Mouse (Mus musculus) heart, postnatal 14 days (tissue): ENCODE results near the gene Ahdc1. TPM values are rescaled to one million over a fixed set of nuclear protein-coding genes. Genes with fewer than 3 reads are reported as not detected.

Experiments
- DNase-seq, 2 experiments: peaks; one replicate each; pipeline ENCODE4 v3.0.0; 2021 to 2022
- intact Hi-C: fragments of 180-260 bp; cut with DNase I; formaldehyde crosslinking; loops from one replicate; pipeline ENCODE4 v1.15.1; 2025
- total RNA-seq, 2 experiments: library from RNA; stranded (reverse); gene quantifications; 2 replicates each; pipeline ENCODE4 v1.2.3; 2021

Ahdc1 gene
- total RNA-seq, 2 experiments from 2014 or later = 55.2 to 59.1 TPM

DNA sequence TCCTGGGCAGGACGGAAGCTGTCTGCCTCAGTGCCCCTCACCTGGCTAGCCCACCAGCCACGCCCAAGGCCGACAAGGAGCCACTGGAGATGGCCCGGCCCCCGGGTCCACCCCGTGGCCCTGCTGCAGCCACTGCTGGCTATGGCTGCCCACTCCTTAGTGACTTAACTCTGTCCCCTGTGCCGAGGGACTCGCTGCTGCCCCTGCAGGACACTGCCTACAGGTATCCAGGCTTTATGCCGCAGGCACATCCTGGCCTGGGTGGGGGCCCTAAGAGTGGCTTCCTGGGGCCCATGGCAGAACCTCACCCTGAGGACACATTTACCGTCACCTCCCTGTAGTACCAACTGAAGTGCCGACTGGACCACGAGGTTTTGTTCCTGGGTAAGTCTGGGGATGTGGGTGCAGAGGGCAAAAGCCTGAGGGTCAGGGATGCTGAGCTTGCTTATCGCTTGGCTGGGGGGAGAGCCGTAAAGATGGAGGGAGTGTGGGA, 54.9 kb downstream of the Ahdc1 start:
- intact Hi-C loops = no loop called here
- no peak for DNase-seq

DNA sequence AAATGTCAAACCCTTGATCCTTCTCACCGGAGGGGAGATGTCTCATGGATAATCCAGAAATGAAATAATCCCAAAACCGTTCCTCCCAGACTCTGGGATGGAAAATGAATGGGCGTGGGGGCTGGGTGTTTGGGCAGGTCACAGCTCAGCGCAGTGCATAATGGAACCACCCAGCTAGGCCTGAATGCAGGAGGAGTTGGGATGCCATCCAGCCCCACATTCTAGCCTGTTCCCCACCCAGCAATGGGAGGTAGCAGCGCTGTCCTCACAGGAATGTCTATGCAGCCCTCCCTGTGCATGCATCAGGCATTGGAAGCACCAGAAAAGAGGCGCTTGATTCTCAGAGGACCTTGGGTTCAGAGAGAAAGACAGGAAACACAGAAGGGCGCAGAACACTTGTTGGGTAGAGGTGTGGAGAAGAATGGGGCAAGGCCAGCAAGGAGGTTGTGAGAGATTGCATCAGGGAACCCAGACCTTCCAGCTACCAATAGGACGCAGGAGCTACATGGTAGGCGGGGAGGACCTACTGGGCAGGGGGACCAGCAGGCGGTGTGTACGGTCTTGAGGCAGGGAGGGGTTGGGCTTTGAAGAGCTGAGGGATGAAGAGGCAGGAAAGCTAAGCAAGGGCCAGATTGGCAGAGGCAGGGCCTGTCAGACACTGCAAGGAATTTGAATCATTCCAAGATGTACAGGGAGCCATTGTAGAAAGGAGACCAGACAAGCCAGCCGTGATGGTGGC, 57.5 kb downstream of the Ahdc1 start:
- intact Hi-C loops = no loop called here
- DNase-seq = no peak

- intact Hi-C loops = no loop called here
- no peak for DNase-seq
These were observed 59.3 kb downstream of the Ahdc1 start for GRCm38 (mm10) chr4:133070388-133070787.

DNA sequence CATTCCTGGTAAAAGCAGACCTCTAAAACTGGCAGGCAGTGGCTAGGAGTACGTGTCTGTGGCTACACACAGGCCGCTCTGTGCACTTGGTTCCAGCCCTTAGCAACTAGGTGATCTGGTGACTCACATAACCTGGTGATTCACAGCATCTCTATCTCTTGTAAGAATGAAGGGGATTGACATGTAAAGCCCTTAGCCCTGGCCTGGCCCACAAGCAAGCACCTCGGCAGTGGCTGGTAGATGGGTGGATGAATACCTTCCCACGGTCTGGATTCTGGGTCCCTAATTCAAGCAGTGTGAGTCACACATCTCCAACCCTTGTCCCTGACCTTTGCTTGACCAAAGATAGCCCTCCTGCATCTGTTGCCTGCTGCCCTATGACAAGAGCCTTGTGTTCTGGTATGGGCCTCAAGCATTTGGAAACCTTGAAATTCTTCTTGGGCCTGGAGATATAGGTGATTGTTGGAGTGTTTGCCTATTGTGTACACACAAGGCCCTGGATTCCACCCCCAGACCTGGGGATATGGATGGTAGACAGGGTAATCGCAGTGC, 59.8 kb downstream of the Ahdc1 start:
- intact Hi-C loops = no loop called here
- no peak for DNase-seq

DNA sequence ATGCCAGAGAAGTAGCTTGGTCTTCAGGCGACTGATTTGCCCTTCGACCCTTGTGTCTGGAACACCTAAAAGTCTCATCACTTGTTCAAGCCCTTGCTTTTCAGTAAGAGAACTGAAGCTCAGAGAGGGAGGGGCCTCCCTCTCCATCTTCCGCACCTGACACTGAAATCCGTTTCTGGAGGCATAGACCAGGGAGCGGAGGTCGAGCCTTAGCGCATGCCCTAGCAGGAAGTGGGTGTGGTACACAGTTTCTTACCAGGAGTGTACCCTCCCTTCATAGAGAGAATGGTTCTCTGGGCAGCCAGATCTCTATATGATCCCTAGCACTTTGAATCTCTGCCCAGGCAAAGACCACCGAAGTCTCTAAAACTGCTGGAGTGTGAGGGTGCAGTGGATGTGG, 62.1 kb downstream of the Ahdc1 start:
- intact Hi-C loops = no loop called here
- DNase-seq = no peak

DNA sequence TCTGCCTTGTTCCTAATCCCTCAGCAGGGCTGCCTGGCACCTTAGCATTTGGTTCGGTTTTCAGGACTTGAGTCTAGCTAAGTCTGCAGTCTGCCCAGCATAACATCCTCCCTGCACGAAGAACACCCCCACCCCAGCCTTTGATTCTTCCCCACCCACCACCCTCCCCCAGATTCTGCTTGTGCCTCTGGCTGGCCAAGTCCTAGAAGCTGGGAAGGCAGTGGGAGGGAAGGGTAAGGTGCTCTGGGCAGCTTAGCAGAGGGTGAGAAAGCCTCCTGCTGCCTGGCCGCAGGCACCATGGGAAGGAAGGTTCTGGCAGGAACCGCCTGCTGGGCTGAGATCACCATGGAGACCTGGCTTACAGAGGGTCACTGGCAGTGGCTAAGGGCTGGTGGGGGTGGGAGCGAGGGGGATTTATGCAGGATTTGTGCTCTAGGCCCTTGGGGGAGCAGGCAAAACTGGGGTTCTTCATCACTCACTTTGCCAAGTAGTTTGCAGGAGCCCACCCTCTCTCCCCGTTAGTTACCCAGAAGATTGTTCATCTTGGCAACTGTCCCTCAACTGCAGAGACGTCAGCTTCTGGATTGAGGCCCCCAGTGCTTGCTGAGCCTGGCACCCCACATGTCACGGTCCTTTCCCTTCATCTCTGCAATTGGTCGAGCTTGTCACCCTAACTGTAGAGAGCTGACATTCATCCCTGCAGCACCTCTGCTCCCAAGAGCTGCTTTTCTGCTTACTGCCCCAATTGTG, 63.2 kb downstream of the Ahdc1 start:
- DNase-seq = peak in 1 of 2 experiments; percentile 61

DNA sequence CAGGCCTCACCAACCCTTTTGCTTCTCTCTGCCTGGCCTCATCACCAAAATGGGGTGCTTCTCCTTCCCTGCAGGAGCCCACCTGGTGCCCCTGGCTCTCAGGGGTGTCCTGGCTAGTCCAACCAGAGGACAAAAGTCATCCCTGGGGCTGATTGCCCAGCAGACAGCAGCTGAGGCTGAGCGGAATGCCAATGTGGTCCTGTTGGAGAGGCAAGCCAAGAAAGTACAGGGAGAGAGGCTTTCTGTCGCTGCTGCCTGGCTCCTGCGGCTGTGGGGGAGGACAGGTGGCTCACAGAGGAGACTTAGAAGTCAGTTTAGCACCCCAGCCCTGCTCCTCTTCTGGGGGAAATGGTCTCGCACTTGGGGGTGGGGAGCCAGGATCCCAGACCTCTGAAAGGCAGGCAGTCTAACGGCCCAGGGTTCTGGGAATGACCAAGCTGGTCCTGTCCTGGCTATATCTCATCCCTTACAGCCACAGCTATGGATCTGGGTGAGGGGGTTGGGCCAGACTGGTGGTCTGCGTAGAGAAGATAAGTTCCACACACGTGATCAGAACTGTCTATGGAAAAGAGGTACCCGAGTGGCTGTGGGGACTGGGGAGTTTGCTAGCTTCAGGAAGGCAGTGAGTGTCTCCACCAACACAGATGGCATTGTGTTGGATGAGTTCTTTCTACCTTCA, 64.0 kb downstream of the Ahdc1 start:
- intact Hi-C loops = no loop called here
- DNase-seq = no peak

More for the DNA sequence above, 63.2 kb downstream of the Ahdc1 start:
- intact Hi-C loops = no loop called here

DNA sequence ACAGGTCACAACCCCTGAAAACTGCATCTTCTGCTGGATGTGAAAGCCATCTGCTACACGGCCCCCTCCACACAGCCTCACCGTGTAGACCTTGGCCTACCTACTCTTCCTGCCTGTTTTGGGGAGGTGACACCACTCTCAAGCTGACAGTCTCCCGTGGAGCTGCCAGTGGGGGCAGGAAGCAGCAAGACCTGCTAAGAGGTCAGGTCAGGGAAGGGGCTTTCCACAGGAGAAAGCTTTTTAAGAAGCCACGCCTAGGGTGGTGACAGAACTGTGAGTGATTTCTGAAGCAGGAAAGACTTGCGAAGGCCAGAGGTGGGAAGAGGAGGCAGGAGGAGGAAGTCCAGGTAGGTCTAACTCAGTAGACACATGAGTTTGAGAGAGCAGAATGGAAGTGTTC, 67.9 kb downstream of the Ahdc1 start:
- DNase-seq = no peak
- intact Hi-C loops = no loop called here

DNA sequence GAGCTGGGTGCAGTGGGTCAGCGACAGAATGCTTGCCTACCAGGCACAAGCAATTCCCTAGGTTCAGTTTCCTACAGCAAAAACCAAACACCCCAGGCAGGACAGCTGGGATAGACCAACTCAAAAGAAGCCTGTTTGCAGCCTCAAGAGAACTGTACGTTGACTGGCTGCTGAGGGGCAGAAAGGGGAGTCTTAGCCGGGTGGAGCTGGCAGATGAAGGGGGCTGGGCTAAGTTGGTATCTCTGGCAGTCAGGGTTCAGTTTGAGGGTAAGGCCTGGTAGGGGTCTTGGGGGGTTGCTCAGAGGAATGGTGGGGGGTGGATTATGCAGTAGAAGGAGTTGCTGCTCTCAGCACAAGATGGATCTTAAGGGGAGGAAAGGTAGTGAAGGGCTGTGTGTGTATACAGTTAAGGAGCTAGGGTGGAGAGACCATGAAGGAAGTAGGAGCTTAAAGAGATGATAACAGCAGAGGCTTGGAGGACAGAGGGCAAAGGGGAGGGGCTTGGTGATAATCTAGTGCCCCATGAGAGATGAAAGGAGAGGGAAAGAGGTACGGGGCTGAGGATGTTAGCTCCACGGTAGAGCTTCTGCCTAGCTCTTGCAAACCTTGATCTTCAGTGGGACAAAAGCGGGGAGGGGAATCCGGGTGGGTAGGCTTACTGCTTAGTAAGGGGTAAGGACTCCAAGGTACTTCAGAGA, 68.5 kb downstream of the Ahdc1 start:
- no peak for DNase-seq
- intact Hi-C loops = loop anchor here (2.0 kb wide), 1 partner anchor 21 kb away; no protein-coding TSS in a partner anchor

- intact Hi-C loops = loop anchor here (2.0 kb wide), 1 partner anchor 22 kb away; no protein-coding TSS in a partner anchor
- DNase-seq = no peak
These were observed 69.8 kb downstream of the Ahdc1 start for GRCm38 (mm10) chr4:133080862-133081261.

DNA sequence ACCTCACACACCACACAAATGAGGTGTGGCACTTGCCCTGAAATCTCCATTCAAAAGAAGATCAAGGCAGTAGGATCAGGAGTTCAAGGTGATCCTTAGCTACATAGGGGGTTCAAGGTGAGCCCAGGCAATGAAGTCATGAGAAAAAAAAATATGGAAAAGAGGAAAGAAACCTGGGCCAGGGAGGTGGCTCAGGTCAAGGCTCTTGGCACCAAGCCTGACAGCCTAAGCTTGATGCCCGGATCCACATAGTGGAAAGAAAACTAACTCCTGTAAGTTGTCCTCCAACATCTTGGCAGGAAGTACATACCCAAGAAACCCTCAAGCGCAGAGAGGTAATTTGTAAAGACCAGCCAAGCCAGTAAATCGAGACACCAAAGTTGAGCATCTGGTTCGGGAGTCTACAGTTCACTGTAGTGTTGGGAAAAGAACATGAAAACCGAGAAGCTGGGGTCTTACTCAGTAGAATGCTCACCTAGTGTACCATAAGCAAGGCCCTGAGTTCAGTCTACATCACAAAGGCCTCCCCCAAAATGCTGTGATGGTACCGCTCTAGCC, 71.2 kb downstream of the Ahdc1 start:
- intact Hi-C loops = no loop called here
- DNase-seq = no peak

- DNase-seq = peak; percentile 81 to 82
- intact Hi-C loops = no loop called here
These were observed 73.2 kb downstream of the Ahdc1 start for GRCm38 (mm10) chr4:133083991-133084861.

- peak; percentile 61 to 62 for DNase-seq
- intact Hi-C loops = no loop called here
These were observed 74.1 kb downstream of the Ahdc1 start for GRCm38 (mm10) chr4:133085011-133085782.

- peak in 1 of 2 experiments; percentile 37 for DNase-seq
- intact Hi-C loops = no loop called here
These were observed 74.8 kb downstream of the Ahdc1 start for GRCm38 (mm10) chr4:133085783-133086342.

DNA sequence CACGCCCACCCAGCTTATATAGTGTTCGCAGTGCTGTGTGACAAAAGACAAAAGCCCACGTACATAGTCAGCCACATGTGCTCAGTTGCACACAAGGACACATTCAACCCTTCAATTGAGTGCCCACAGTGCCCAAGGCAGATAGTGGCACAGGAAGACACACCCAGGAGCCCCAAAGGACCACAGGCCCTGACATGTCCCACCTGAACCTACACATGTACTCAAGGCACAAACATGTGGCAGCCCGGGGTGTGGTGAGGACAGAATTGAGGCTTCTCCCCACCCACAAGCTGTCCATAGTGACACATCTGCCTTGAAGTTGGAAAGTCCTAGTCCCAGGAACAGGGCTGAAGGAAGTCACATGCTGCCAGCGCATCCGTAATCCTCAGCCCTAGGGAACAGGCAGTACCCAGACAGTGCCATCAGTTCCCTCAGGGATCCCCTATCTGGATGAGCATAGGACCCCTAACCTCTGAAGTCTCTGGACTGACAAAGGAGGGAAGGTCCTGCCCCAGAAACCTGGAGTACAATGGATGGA, 76.2 kb downstream of the Ahdc1 start:
- DNase-seq = no peak

GRCm38 (mm10) chr4:133087835-133088234, 76.8 kb downstream of the Ahdc1 start:
- DNase-seq = peak; percentile 75 to 76
- intact Hi-C loops = no loop called here

More for the DNA sequence above, 76.2 kb downstream of the Ahdc1 start:
- intact Hi-C loops = no loop called here

DNA sequence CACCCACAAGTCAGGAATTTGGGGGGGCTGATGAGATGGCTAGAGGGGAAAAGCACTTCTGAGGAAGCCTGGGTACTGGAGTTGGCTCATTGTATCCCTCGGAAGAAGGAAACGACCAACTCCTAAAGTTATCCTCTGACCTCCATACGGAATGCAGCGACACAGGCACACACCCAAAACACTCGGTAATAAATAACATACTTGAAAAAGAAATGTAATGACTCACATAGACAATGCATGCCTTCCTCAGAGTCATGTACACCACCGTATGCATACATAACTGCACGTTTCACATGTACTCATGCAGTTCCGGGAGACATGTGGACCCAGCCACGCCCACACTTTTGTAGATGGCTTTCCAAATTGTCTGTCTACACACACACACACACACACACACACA, 78.3 kb downstream of the Ahdc1 start:
- intact Hi-C loops = no loop called here
- DNase-seq = no peak
